Mouse (Mus musculus): Measurements from ENCODE around the gene Prkcq.

DNA sequence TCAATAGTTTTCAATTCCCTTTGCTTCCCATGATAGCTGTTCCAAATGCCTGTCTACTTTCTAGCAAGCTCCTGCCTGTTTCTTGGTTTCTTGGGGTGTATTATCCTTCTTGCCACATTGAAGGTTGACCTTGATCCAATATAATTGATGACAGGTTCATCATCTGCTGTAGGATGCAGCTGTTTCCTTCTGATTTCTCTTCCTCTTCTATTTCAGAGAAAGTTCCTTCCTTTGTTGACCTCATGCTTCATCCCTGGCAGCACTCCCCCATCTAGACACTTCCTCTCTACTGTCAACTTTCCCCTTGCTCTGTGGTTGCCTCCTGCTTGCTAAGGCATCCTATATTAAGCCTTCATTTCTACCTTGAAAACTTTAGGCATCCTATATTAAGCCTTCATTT, 67.6 kb downstream of the Prkcq start:
- no peak for TF ChIP-seq CTCF (conservative IDR thresholded peaks at IDR 0.05; ENCODE audit: insufficient read depth, insufficient read length, low read depth, low read length)
- no peak for TF ChIP-seq POLR2A (IDR thresholded peaks at IDR 0.05; ENCODE audit: low read depth, low read length)

Measured in kidney, adult 2 months (tissue).